Mouse (Mus musculus) heart, embryonic 15.5 days (tissue): ENCODE results near the gene R3hdm4. TPM values are rescaled to one million over a fixed set of nuclear protein-coding genes. Genes with fewer than 3 reads are reported as not detected.
A peak's percentile ranks its signal among the peaks of the same experiment; 100 is the strongest.

ENCODE experiments used
- ATAC-seq: fragments of 200-750 bp; cut with Nextera tagmentation; replicated peaks from 2 replicates; pipeline ENCODE4 v1.8.0; 2017; ENCODE audit warnings: low read depth, moderate TSS enrichment; ENCODE audit not compliant: insufficient number of reproducible peaks, insufficient read depth, low FRiP score
- H3K27ac ChIP-seq: fragments of 300-500 bp; sonication (generic); 2 replicates; pipeline ENCODE4 v1.5.1; 2015; ENCODE audit warnings: mild to moderate bottlenecking, inconsistent platforms
- H3K27me3 ChIP-seq: fragments of 300-500 bp; sonication (generic); 2 replicates; pipeline ENCODE4 v1.6.1; 2015; ENCODE audit warnings: inconsistent platforms
- H3K36me3 ChIP-seq: fragments of 300-500 bp; sonication (generic); 2 replicates; pipeline ENCODE4 v1.6.1; 2015; ENCODE audit warnings: mild to moderate bottlenecking, inconsistent platforms
- H3K4me1 ChIP-seq: fragments of 300-500 bp; sonication (generic); replicated peaks from 2 replicates; pipeline ENCODE4 v1.6.1; 2015; ENCODE audit warnings: inconsistent platforms
- H3K4me2 ChIP-seq: fragments of 300-500 bp; sonication (generic); 2 replicates; pipeline ENCODE4 v1.6.1; 2015; ENCODE audit warnings: inconsistent platforms, mild to moderate bottlenecking, moderate library complexity
- H3K4me3 ChIP-seq: fragments of 300-500 bp; sonication (generic); 2 replicates; pipeline ENCODE4 v1.5.1; 2015; ENCODE audit warnings: mild to moderate bottlenecking, inconsistent platforms
- H3K9ac ChIP-seq: fragments of 300-500 bp; sonication (generic); 2 replicates; pipeline ENCODE4 v1.6.1; 2015; ENCODE audit warnings: mild to moderate bottlenecking, inconsistent platforms
- H3K9me3 ChIP-seq: fragments of 300-500 bp; sonication (generic); replicated peaks from 2 replicates; pipeline ENCODE4 v1.6.1; 2016; ENCODE audit warnings: inconsistent platforms
- WGBS: fragments of 180-500 bp; shearing (Covaris S2); methylation state at CpG from one replicate; pipeline ENCODE4 v1.1.7; 2015; ENCODE audit warnings: mixed read lengths; 5-methylcytosine and 5-hydroxymethylcytosine counted together
- polyA plus RNA-seq: library from polyadenylated mRNA; unstranded; fragments of >200 nt; fragmentation: Nextera tagmentation; extraction: Ambion mirVana; gene quantifications from 2 replicates; pipeline ENCODE4 v1.2.1, GENCODE M21; 2015

R3hdm4 gene
- polyA plus RNA-seq, 1 experiment from 2014 or later: 95.2 TPM

- H3K9ac ChIP-seq: no peak overlapping the region
- WGBS: 25% methylated on average over 26 of the region's 26 CpGs
- H3K4me2 ChIP-seq: peak overlapping the region; percentile 63
- H3K9me3 ChIP-seq: no peaks in the 10 kb centered on the region
- peak overlapping the region; percentile 38 for H3K4me3 ChIP-seq
- H3K4me1 ChIP-seq: peaks cover 54% of the 10 kb centered on the region
- ATAC-seq: no peak
- H3K27ac ChIP-seq: no peak overlapping the region
- H3K27me3 ChIP-seq: peaks cover 65% of the 10 kb centered on the region
- H3K36me3 ChIP-seq: no peaks in the 10 kb centered on the region
Measured at GRCm38 (mm10) chr10:79920056-79920890, 735 bp downstream of the R3hdm4 start.

GRCm38 (mm10) chr10:79919251-79919849 is 1.7 kb downstream of the R3hdm4 start:
- no peak for ATAC-seq
- Histone ChIP-seq H3K27ac (no peak overlapping the region), H3K36me3 (no peaks in the 10 kb centered on the region), H3K27me3 (peaks cover 65% of the 10 kb centered on the region), H3K9ac (no peak overlapping the region), H3K9me3 (no peaks in the 10 kb centered on the region), H3K4me1 (peaks cover 60% of the 10 kb centered on the region), H3K4me3 (peak overlapping the region; percentile 18; the same call in 1 of the 2 replicates), H3K4me2 (peak overlapping the region; percentile 40; the same call in 1 of the 2 replicates)
- 9% methylated on average over 21 of the region's 21 CpGs for WGBS

GRCm38 (mm10) chr10:79918231-79919078 is 2.6 kb downstream of the R3hdm4 start:
- no peak overlapping the region for H3K27ac ChIP-seq
- peaks cover 63% of the 10 kb centered on the region for H3K27me3 ChIP-seq
- H3K4me1 ChIP-seq: peaks cover 69% of the 10 kb centered on the region
- H3K9me3 ChIP-seq: no peaks in the 10 kb centered on the region
- 8% methylated on average over 35 of the region's 35 CpGs for WGBS
- ATAC-seq: no peak
- H3K4me2 ChIP-seq: peak overlapping the region; percentile 53
- H3K4me3 ChIP-seq: peak overlapping the region; percentile 33
- no peaks in the 10 kb centered on the region for H3K36me3 ChIP-seq
- 0 out of 2 replicates have a peak overlapping the region, but pooled peaks have one; percentile 10 for H3K9ac ChIP-seq

- Histone ChIP-seq H3K27ac (no peak overlapping the region), H3K27me3 (peaks cover 55% of the 10 kb centered on the region), H3K4me1 (peaks cover 72% of the 10 kb centered on the region), H3K4me3 (peak overlapping the region; percentile 81), H3K36me3 (no peaks in the 10 kb centered on the region), H3K9me3 (no peaks in the 10 kb centered on the region), H3K4me2 (peak overlapping the region; percentile 94), H3K9ac (peak overlapping the region; percentile 94; the same call in 1 of the 2 replicates)
- 68% methylated on average over 5 of the region's 5 CpGs for WGBS
- no peak for ATAC-seq
Measured at GRCm38 (mm10) chr10:79917532-79918100, 3.4 kb downstream of the R3hdm4 start.

GRCm38 (mm10) chr10:79916808-79917531 is 4.0 kb downstream of the R3hdm4 start, which contains the start of gene Kiss1r:
Gene Kiss1r, plus strand, starts transcription at chr10:79916971.
- H3K9ac ChIP-seq: peak within 1 kb of the TSS; percentile 94
- H3K9me3 ChIP-seq: no peaks in the 10 kb centered on the region
- peak; percentile 82 for ATAC-seq
- peaks cover 48% of the 10 kb centered on the region for H3K27me3 ChIP-seq
- peak within 1 kb of the TSS; percentile 77 for H3K27ac ChIP-seq
- H3K4me1 ChIP-seq: peaks cover 71% of the 10 kb centered on the region
- WGBS: 2% methylated on average over 42 of the region's 42 CpGs
- peak within 1 kb of the TSS; percentile 81 for H3K4me3 ChIP-seq
- H3K4me2 ChIP-seq: peak within 1 kb of the TSS; percentile 94
- H3K36me3 ChIP-seq: no peaks in the 10 kb centered on the region

- Histone ChIP-seq H3K4me1 (peaks cover 63% of the 10 kb centered on the region), H3K27ac (0 out of 2 replicates have a peak overlapping the region, but pooled peaks have one; percentile 4)
- no peak for ATAC-seq
Measured at GRCm38 (mm10) chr10:79916081-79916480, 4.9 kb downstream of the R3hdm4 start.

GRCm38 (mm10) chr10:79914948-79915596 is 5.9 kb downstream of the R3hdm4 start:
- H3K4me1 ChIP-seq: peaks cover 55% of the 10 kb centered on the region
- H3K36me3 ChIP-seq: peaks cover 8% of the 10 kb centered on the region; the same call in 1 of the 2 replicates
- ATAC-seq: no peak
- H3K4me2 ChIP-seq: 0 out of 2 replicates have a peak overlapping the region, but pooled peaks have one; percentile 1
- H3K27ac ChIP-seq: no peak overlapping the region
- H3K27me3 ChIP-seq: peaks cover 29% of the 10 kb centered on the region
- no peaks in the 10 kb centered on the region for H3K9me3 ChIP-seq
- H3K4me3 ChIP-seq: no peak overlapping the region
- WGBS: 63% methylated on average over 7 of the region's 7 CpGs
- no peak overlapping the region; the same call in 1 of the 2 replicates for H3K9ac ChIP-seq

More at GRCm38 (mm10) chr10:79916081-79916480, 4.9 kb downstream of the R3hdm4 start:
- peak overlapping the region; percentile 81 for H3K4me3 ChIP-seq
- H3K36me3 ChIP-seq: peaks cover 1% of the 10 kb centered on the region; the same call in 1 of the 2 replicates
- H3K4me2 ChIP-seq: peak overlapping the region; percentile 94
- peak overlapping the region; percentile 94 for H3K9ac ChIP-seq
- H3K9me3 ChIP-seq: no peaks in the 10 kb centered on the region
- WGBS: 10% methylated on average over 8 of the region's 8 CpGs
- peaks cover 39% of the 10 kb centered on the region for H3K27me3 ChIP-seq

GRCm38 (mm10) chr10:79914131-79914947 is 6.7 kb downstream of the R3hdm4 start:
- 0 out of 2 replicates have a peak overlapping the region, but pooled peaks have one; percentile 1 for H3K4me2 ChIP-seq
- no peaks in the 10 kb centered on the region for H3K9me3 ChIP-seq
- H3K27ac ChIP-seq: peak overlapping the region; percentile 26; the same call in 1 of the 2 replicates
- H3K27me3 ChIP-seq: peaks cover 22% of the 10 kb centered on the region
- no peak for ATAC-seq
- no peak overlapping the region for H3K4me3 ChIP-seq
- H3K4me1 ChIP-seq: peaks cover 53% of the 10 kb centered on the region
- H3K36me3 ChIP-seq: peaks cover 8% of the 10 kb centered on the region; the same call in 1 of the 2 replicates
- no peak overlapping the region; the same call in 1 of the 2 replicates for H3K9ac ChIP-seq
- WGBS: 58% methylated on average over 11 of the region's 11 CpGs

GRCm38 (mm10) chr10:79912412-79912811 is 8.6 kb downstream of the R3hdm4 start:
- 67% methylated on average over 20 of the region's 20 CpGs for WGBS
- Histone ChIP-seq H3K4me1 (peaks cover 43% of the 10 kb centered on the region), H3K4me2 (no peak overlapping the region), H3K9me3 (no peaks in the 10 kb centered on the region), H3K9ac (no peak overlapping the region), H3K27ac (no peak overlapping the region), H3K4me3 (no peak overlapping the region), H3K27me3 (peaks cover 3% of the 10 kb centered on the region), H3K36me3 (peaks cover 8% of the 10 kb centered on the region; the same call in 1 of the 2 replicates)
- ATAC-seq: no peak
